Mouse (Mus musculus) heart, adult 11 months (tissue): ENCODE data around the gene Asb2.

Source experiments
- DNase-seq: peaks from one replicate; pipeline ENCODE4 v3.0.0; 2022

Gene Asb2

GRCm38 (mm10) chr12:103355746-103356414 is at the start of gene Asb2:
Asb2 (minus strand) TSS chr12:103356001.
- peak; percentile 98 for DNase-seq

GRCm38 (mm10) chr12:103404131-103404530 is 48.3 kb upstream of the Asb2 start:
- no peak for DNase-seq

GRCm38 (mm10) chr12:103396751-103397150 is 41.0 kb upstream of the Asb2 start:
- no peak for DNase-seq

- DNase-seq = no peak
These were observed 39.9 kb upstream of the Asb2 start for GRCm38 (mm10) chr12:103395486-103396275.

GRCm38 (mm10) chr12:103393528-103393927 is 37.7 kb upstream of the Asb2 start:
- no peak for DNase-seq

- no peak for DNase-seq
These were observed 35.3 kb upstream of the Asb2 start for GRCm38 (mm10) chr12:103391098-103391497.

- DNase-seq = no peak
These were observed 34.2 kb upstream of the Asb2 start for GRCm38 (mm10) chr12:103389982-103390381.

- DNase-seq = no peak
These were observed 33.5 kb upstream of the Asb2 start for GRCm38 (mm10) chr12:103389348-103389727.

GRCm38 (mm10) chr12:103388505-103389347 is 32.9 kb upstream of the Asb2 start, which contains the start of gene Otub2:
Otub2 (plus strand) TSS chr12:103388682.
- peak; percentile 100 for DNase-seq

GRCm38 (mm10) chr12:103380226-103380625 is 24.4 kb upstream of the Asb2 start:
- no peak for DNase-seq

GRCm38 (mm10) chr12:103376774-103377173 is 21.0 kb upstream of the Asb2 start:
- no peak for DNase-seq

- no peak for DNase-seq
These were observed 20.3 kb upstream of the Asb2 start for GRCm38 (mm10) chr12:103376124-103376523.

GRCm38 (mm10) chr12:103373530-103374236 is 17.9 kb upstream of the Asb2 start:
- no peak for DNase-seq

GRCm38 (mm10) chr12:103371711-103372110 is 15.9 kb upstream of the Asb2 start:
- DNase-seq = peak; percentile 90

GRCm38 (mm10) chr12:103370861-103371260 is 15.1 kb upstream of the Asb2 start:
- no peak for DNase-seq

- DNase-seq = no peak
These were observed 13.0 kb upstream of the Asb2 start for GRCm38 (mm10) chr12:103368777-103369176.

GRCm38 (mm10) chr12:103368326-103368669 is 12.5 kb upstream of the Asb2 start:
- DNase-seq = no peak

GRCm38 (mm10) chr12:103367620-103368325 is 12.0 kb upstream of the Asb2 start:
- peak; percentile 97 for DNase-seq

- DNase-seq = peak; percentile 96
These were observed 11.4 kb upstream of the Asb2 start for GRCm38 (mm10) chr12:103367171-103367570.

- DNase-seq = peak; percentile 99
These were observed 6.5 kb upstream of the Asb2 start for GRCm38 (mm10) chr12:103362336-103362735.

GRCm38 (mm10) chr12:103361539-103362307 is 5.9 kb upstream of the Asb2 start:
- peak; percentile 98 for DNase-seq
